Mouse (Mus musculus) erythroblast, embryonic 14.5 days (primary cell): ENCODE measurements around the gene Rad51b. TPM values are rescaled to one million over a fixed set of nuclear protein-coding genes. Genes with fewer than 3 reads are reported as not detected.

Source experiments
- H3K27me3 ChIP-seq: 2 replicates; pipeline ENCODE4 v1.6.1; 2012; ENCODE audit warnings: inconsistent platforms; ENCODE audit not compliant: control insufficient read depth
- H3K36me3 ChIP-seq: 2 replicates; pipeline ENCODE4 v1.6.1; 2012; ENCODE audit warnings: mild to moderate bottlenecking, inconsistent platforms; ENCODE audit not compliant: control insufficient read depth
- H3K4me1 ChIP-seq: 2 replicates; pipeline ENCODE4 v1.6.1; 2012; ENCODE audit warnings: inconsistent platforms; ENCODE audit not compliant: control insufficient read depth
- H3K4me3 ChIP-seq: replicated peaks from 2 replicates; pipeline ENCODE3; 2012; ENCODE audit warnings: moderate library complexity, mild to moderate bottlenecking, inconsistent platforms
- H3K9me3 ChIP-seq: 2 replicates; pipeline ENCODE4 v1.6.1; 2012; ENCODE audit warnings: low read length, inconsistent platforms, mixed read lengths; ENCODE audit not compliant: control insufficient read depth
- GATA1 ChIP-seq: IDR thresholded peaks from 2 replicates; pipeline ENCODE4 v1.6.1; 2012; ENCODE audit warnings: low read length, inconsistent platforms, mixed read lengths
- TAL1 ChIP-seq: IDR thresholded peaks from 3 replicates; pipeline ENCODE4 v1.6.1; 2012; ENCODE audit warnings: low read length, inconsistent platforms, mixed read lengths
- polyA plus RNA-seq: library from polyadenylated mRNA; stranded (reverse); fragments of >175 nt; gene quantifications from 2 replicates; pipeline ENCODE4 v1.2.3, GENCODE M21; 2012

Rad51b gene
- polyA plus RNA-seq, 1 experiment, result 0.06 TPM

DNA sequence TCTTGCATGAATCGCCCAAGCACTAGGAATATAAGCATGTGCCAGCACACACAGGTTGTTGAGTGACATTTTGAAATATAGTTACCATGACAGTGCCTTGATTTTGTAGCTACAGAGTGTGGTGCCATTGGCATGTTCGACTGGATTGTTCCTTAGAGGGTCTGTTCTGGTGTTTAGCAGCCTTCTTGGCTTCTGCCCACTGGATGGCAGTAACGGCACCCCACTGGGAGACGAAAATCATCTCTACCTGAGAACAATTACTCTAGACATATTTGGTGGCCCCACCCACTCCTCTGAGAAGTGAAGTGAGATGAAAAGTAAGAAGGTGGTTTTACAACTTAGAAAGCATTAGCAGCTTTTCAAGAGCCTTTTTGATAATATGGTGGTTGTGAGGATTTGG is 156.9 kb downstream of the Rad51b start:
- H3K27me3 ChIP-seq, result no peaks in the 10 kb centered on the region
- no peaks in the 10 kb centered on the region for H3K36me3 ChIP-seq
- no peak for TF ChIP-seq GATA1
- TF ChIP-seq TAL1, result no peak
- no peaks in the 10 kb centered on the region for H3K4me1 ChIP-seq
- H3K4me3 ChIP-seq, result no peak overlapping the region
- no peaks in the 10 kb centered on the region for H3K9me3 ChIP-seq

DNA sequence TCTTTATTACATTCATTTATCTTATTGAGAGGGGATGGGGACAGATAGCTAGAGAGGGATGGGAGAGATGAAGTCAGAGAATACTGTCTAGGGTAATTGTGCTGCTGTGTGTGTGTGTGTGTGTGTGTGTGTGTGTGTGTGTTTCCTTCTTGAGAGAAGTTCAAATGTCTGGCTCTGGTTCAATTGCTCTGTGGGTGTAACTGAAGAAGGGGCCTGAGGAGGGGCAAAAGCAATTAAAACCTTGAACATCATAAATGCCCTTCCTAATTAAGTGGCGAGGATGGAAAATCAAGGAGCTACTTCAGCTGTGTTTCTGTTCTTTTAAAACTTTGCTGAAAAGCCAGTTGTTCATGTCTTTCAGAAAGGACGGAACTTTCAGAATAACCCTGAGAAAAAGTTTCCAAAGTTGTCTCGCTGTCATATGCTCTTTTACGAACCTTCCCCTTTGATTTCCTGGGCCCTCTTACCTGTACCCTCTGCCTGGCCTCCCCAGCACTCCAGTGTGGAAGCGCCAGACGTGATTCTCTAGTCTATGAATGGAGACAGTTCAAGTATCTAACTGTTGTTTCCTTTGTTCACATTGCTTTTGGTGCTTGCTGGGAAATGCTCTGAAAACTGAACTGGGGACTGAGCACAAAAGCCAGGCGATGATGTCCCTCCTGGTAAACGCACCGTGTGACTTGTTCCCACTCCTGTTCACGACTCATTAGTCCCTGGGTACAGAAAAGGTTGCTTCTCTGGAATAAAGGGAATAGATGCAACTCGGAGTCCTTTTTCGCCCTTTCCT is 158.2 kb downstream of the Rad51b start:
- TF ChIP-seq TAL1 (no peak), GATA1 (no peak)
- H3K36me3 ChIP-seq, result no peaks in the 10 kb centered on the region
- H3K4me3 ChIP-seq, result no peak overlapping the region
- no peaks in the 10 kb centered on the region for H3K4me1 ChIP-seq
- H3K9me3 ChIP-seq, result no peaks in the 10 kb centered on the region
- no peaks in the 10 kb centered on the region for H3K27me3 ChIP-seq

DNA sequence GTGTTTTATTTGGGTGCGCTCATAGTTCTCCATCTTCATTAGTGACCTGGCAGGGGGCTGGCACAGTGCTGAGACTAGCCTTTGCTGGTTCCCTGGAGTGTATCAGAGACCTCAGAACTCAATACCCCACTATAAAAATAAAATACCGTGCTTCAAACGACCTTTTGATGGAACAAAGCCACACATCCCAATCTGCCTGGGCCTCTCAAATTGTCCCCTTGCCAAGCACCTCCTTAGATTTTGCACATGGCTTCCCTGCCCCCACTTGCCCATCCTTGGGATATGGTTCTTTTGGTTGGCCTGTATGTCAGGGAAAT is 158.7 kb downstream of the Rad51b start:
- Histone ChIP-seq H3K4me1 (no peaks in the 10 kb centered on the region), H3K9me3 (no peaks in the 10 kb centered on the region), H3K4me3 (no peak overlapping the region), H3K36me3 (no peaks in the 10 kb centered on the region), H3K27me3 (no peaks in the 10 kb centered on the region)
- TF ChIP-seq GATA1, result no peak
- no peak for TF ChIP-seq TAL1

DNA sequence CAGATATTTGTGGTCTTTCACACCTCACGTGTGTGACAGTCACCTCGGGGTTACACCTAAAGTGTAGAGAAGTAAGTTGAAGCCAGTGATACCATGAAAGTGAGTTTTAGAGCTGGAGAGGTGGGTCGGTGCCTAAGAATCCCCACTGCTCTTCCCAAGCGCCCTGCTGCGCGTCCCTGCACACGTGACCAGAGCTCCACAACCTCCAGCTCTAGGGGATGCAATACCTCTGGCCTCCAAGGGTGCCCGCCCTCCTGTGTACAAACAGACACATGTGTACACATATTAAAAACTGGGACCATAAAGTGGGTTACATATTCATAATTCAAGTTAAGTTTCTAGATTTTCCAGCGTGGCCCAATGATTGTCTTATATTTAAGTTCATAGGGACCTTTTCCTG is 159.2 kb downstream of the Rad51b start:
- TF ChIP-seq TAL1, result no peak
- TF ChIP-seq GATA1, result no peak

DNA sequence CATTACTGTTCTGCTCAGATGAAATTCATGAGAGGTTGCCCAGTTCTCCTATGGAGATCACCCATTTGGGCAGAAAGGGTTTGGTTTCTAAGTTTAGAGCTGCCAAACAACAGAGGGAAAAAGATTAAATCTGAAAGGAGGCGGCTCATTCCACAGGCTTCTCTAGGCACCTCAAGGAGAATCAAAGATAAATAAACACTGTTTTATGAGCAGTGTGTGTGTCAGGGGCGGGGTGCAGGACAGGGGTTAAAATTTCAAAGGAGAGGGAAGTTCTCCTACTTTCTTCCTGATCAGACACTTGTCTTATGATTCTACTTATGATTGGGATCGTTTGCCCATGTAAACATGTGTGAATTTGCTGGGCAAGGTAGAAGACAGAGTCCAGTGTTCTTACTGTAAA is 166.3 kb downstream of the Rad51b start:
- H3K36me3 ChIP-seq, result no peaks in the 10 kb centered on the region
- H3K4me3 ChIP-seq, result no peak overlapping the region
- TF ChIP-seq TAL1 (no peak), GATA1 (no peak)
- H3K4me1 ChIP-seq, result no peaks in the 10 kb centered on the region
- H3K27me3 ChIP-seq, result no peaks in the 10 kb centered on the region
- H3K9me3 ChIP-seq, result no peaks in the 10 kb centered on the region

More for the DNA sequence above, 159.2 kb downstream of the Rad51b start:
- Histone ChIP-seq H3K36me3 (no peaks in the 10 kb centered on the region), H3K4me3 (no peak overlapping the region), H3K27me3 (no peaks in the 10 kb centered on the region), H3K4me1 (no peaks in the 10 kb centered on the region), H3K9me3 (no peaks in the 10 kb centered on the region)

DNA sequence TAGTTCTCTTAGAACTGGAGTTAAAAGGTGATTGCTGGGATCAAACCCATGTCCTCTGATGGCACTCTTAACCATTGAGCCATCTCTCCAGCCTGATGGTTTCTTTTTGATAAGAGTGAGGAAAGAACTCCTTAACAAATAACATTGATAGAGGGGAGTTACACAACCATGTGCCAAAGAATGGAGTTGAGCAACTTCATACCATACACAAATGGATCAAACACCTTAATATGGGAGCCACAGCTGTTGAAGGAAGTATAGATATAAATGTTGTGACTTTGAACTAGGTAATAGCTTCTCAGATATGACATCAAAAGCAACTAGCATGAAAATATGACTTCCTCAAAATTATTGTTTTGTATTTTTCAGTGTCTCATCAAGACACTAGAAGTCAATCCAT is 173.0 kb downstream of the Rad51b start:
- TF ChIP-seq TAL1 (no peak), GATA1 (no peak)
- Histone ChIP-seq H3K27me3 (no peaks in the 10 kb centered on the region), H3K36me3 (no peaks in the 10 kb centered on the region), H3K9me3 (no peaks in the 10 kb centered on the region), H3K4me3 (no peak overlapping the region), H3K4me1 (no peaks in the 10 kb centered on the region)

DNA sequence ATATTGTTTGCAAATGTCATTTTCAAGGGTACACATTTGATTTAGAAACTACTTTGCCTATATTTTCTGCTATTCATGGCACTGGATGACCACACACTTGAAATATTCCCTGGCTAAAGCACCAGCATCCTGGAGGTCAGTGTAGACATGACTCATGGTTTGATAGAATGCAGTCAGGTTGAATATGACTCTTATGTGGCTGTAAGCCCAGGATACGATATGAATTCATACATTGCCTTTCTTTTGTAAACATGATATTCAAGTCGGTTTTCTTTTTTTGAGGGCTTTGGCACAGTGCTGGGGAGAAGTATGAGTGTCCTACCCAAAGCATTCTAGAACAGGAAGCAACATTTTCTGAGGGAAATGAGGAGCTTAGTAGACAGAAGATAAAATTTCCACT is 174.8 kb downstream of the Rad51b start:
- Histone ChIP-seq H3K4me1 (no peaks in the 10 kb centered on the region), H3K27me3 (no peaks in the 10 kb centered on the region), H3K4me3 (no peak overlapping the region), H3K36me3 (no peaks in the 10 kb centered on the region), H3K9me3 (no peaks in the 10 kb centered on the region)
- TF ChIP-seq GATA1 (no peak), TAL1 (no peak)

DNA sequence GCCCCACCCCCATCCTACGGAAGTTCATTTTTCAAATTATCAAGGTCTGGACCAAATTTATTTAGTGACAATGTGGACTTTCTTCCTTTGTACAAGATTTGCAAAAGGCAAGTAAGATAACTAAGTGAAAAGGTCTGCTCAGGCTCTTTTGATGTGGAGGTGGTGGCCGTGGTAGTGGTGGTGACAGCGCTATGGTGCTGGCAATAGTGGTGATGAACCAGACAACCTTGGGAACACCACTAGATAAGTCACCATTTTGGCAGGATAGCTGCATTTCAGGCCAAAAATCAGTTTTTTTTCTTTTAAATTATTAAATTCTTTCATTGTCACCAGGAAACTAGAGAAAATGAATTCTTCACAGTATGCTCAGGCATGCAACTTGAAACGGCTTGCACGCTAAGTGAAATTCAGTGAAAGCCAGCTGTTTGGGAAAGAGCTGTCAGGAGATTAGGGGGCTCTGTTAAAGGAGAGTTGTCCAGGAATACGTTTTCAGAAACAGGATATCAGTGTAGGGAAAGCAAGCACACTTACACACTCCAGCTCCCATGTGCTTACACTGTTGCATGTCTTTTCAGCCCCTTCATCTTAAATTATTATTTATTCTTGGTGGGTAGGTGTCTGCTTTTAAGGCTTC is 179.4 kb downstream of the Rad51b start:
- TF ChIP-seq TAL1, result no peak
- H3K36me3 ChIP-seq, result no peaks in the 10 kb centered on the region
- H3K4me1 ChIP-seq, result no peaks in the 10 kb centered on the region
- H3K27me3 ChIP-seq, result no peaks in the 10 kb centered on the region
- H3K9me3 ChIP-seq, result 0 out of 2 replicates have a peak, but pooled peaks cover 2% of the 10 kb centered on the region
- H3K4me3 ChIP-seq, result no peak overlapping the region

DNA sequence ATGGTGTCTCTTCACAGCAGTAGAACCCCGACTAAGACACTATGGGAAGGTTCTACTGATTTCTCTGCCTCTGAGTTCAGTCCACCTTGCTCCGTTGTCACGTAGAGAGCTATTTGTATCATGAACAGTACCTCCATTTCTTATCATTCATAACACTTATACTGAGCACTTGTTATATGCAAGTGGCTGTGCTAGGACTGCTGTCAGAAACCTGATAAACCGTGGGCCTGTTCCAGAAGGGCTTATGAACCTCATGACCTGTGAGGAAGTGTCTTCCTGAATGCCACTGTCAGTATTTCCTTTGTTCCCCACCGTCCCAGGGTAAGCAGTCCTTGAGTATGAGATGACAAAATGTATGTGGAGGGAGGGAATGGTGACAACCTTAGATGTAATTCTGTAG is 181.7 kb downstream of the Rad51b start:
- Histone ChIP-seq H3K27me3 (no peaks in the 10 kb centered on the region), H3K36me3 (no peaks in the 10 kb centered on the region)
- no peak for TF ChIP-seq GATA1
- no peak for TF ChIP-seq TAL1

More for the DNA sequence above, 181.7 kb downstream of the Rad51b start:
- no peaks in the 10 kb centered on the region for H3K4me1 ChIP-seq
- H3K9me3 ChIP-seq, result 0 out of 2 replicates have a peak, but pooled peaks cover 2% of the 10 kb centered on the region
- no peak overlapping the region for H3K4me3 ChIP-seq
